Mouse (Mus musculus) cortical plate, adult 2 months (tissue): Measurements from ENCODE around the gene St3gal4.

Source experiments
- CTCF ChIP-seq: fragments of 200-500 bp; IDR thresholded peaks from 2 replicates; pipeline ENCODE4 v1.5.1; 2011; ENCODE audit warnings: mild to moderate bottlenecking, control low read depth, low read length; ENCODE audit not compliant: insufficient read depth; ENCODE audit errors: extremely low read depth
- POLR2A ChIP-seq: fragments of 200-500 bp; IDR thresholded peaks from 2 replicates; pipeline ENCODE4 v1.6.1; 2011; ENCODE audit warnings: mild to moderate bottlenecking, low read length, control low read depth; ENCODE audit not compliant: insufficient read depth; ENCODE audit errors: extremely low read depth

GRCm38 (mm10) chr9:35032457-35032856 is 86.6 kb downstream of the St3gal4 start:
- TF ChIP-seq CTCF, result no peak
- no peak for TF ChIP-seq POLR2A
